Mouse (Mus musculus) CD4-positive, CD25-positive, alpha-beta regulatory T cell, adult 4 months (primary cell): ENCODE results near the gene Actn4. TPM values are rescaled to one million over a fixed set of nuclear protein-coding genes. Genes with fewer than 3 reads are reported as not detected.
"Not testable (repeated sequence)": the region's sequence is repeated elsewhere in the genome, so short reads cannot be mapped to it uniquely, and the experiment has no call there.

Source experiments
- ATAC-seq: one replicate; pipeline ENCODE4 v1.8.0; 2017
- polyA plus RNA-seq, 2 experiments: library from polyadenylated mRNA; unstranded; fragments of 100-300 nt; shearing (Covaris generic); gene quantifications; one replicate each; pipeline ENCODE4 v1.2.1; 2017

Actn4 gene
- polyA plus RNA-seq, 2 experiments from 2014 or later = 82.6 to 106 TPM

DNA sequence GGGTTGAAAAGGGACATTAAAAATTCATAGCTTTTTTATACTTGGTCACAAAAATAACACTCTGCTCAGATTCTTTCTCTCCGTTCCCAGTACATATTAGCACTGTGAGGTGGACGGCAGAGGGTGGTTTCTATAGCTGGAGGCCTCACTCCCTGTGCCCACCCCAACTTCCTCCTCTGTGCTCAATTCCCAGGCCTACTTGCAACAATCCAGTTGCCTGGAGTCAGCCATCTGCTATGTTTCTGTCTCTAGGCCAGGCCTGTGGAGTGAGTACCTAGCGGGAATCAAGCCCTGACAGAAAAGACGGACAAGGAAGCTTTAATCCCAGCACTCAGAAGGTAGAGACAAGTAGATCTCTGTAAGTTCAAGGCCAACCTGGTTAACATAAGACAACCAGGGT, 39.5 kb downstream of the Actn4 start:
- no peak for ATAC-seq

- ATAC-seq = no peak
Observed at GRCm38 (mm10) chr7:28921722-28922465, 40.2 kb downstream of the Actn4 start.

GRCm38 (mm10) chr7:28921178-28921577, 41.0 kb downstream of the Actn4 start:
- ATAC-seq = no peak

GRCm38 (mm10) chr7:28919815-28920214, 42.3 kb downstream of the Actn4 start:
- no peak for ATAC-seq

DNA sequence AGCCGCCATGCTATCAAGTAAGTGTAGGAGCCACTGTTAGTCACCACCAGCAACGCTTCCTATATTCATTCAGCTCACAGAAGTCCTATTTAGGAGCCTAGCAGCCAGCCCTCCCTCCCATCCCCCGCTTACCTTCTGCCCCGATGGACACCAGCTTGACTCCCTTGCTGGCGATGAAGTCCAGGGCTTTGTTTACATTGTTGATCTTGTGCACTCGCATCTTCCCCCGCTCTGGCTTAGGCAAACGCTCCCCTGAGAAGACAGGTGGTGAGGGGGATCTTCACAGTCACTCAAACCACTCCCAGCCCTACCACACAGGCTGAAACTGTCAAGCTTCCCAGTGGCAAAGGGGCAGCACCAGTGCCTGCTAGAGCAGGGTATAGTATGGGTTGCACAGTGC, 43.6 kb downstream of the Actn4 start:
- no peak for ATAC-seq

GRCm38 (mm10) chr7:28917503-28918426, 44.4 kb downstream of the Actn4 start:
- no peak for ATAC-seq

- ATAC-seq = peak; percentile 71
Observed at GRCm38 (mm10) chr7:28916491-28916890, 45.6 kb downstream of the Actn4 start.

GRCm38 (mm10) chr7:28913171-28913570, 49.0 kb downstream of the Actn4 start:
- ATAC-seq = no peak

GRCm38 (mm10) chr7:28911632-28912031, 50.5 kb downstream of the Actn4 start:
- no peak for ATAC-seq

DNA sequence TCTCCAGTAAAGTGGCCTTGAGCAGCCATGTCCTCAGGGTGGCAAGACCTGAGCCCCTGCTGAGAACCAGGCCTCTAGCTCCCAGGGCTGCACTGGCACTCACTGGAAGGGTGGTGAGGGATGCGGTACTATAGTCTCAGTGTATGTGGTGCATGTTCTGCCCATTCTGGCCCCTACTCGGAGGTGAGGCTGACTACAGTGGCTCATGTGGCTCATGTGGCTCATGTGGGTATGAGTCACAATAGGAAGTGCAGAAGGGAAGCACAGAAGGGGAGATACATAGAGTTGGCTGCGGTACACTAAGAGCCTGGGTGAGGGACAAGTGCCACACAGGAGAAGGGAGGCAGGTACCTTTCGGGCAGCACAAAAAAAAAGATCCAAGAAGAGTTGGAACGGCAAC, 54.9 kb downstream of the Actn4 start:
- no peak for ATAC-seq

DNA sequence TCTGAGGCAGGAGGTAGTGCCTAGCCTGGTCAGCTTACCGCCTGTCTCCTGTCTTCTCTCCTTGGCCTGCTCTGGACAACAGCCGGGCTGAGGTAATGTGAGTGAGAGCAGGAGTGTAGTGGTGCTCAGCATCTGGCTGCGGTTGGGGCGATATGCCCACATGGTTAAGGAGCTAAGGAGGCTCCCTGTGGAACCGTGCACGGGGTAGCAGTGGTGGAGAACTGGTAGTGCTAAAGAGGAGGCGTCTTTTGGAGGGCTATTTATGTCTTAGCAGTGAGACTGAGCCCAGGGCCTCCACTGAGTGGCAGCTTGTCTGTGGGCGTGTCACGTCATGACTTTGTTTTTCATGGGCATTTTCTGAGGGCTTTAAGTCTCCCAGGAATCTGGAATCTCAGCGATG, 58.4 kb downstream of the Actn4 start:
- no peak for ATAC-seq

GRCm38 (mm10) chr7:28902809-28903208, 59.3 kb downstream of the Actn4 start:
- no peak for ATAC-seq

GRCm38 (mm10) chr7:28902180-28902579, 60.0 kb downstream of the Actn4 start:
- ATAC-seq = no peak

- no peak for ATAC-seq
Observed at GRCm38 (mm10) chr7:28901311-28902125, 60.6 kb downstream of the Actn4 start.

- ATAC-seq = no peak
Observed at GRCm38 (mm10) chr7:28899972-28900371, 62.2 kb downstream of the Actn4 start.

- ATAC-seq = no peak
Observed at GRCm38 (mm10) chr7:28897661-28898060, 64.5 kb downstream of the Actn4 start.

DNA sequence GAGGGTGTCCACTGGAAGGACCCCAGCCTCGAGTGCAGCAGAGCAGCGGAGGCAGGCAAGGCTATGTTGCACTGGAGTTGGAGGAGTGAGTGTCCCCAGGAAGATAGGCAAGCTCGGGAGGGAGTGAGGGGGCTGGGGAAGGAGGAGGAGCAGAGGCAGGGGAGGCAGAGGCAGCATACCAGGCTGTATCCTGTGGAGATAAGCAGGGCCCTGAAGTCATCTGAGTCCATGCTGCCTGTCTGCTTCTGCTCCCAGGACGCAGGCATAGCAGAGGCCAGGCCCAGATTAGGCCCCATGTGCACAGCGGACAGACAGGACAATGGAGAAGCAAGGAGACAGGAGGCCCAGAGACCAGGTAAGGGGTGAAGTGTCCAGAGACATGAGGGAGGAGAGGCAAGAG, 67.2 kb downstream of the Actn4 start:
- ATAC-seq = no peak

DNA sequence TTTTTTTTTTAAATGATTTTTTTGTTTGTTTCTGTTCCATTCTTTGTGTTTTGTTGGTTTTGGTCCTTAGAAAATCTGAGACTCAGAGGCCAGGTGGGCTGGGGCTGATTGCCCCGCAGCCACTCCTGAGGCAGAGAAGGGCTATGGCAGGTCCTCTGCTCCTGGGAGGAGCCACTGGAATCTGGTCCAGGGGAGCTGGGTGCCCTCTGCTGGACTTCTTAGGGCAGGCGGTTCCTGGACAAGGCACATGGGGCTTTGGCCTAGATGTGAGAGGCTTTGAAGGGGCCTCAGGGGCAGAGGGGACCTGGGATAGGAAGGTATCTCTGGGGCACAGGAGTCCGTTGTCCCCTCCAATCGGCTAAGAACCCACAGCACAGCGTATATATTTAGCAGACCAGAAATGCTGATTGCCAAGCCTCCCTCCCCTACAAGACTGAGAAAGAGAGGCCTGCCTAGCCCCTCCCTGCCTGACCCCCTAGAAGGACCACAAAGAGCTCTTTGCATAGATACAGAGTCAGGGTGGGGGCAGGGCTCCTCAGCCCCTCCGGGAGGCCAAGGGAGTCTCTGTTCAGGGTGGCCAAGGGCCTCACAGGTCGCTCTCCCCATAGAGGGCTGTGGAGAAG, 68.4 kb downstream of the Actn4 start:
- no peak for ATAC-seq

DNA sequence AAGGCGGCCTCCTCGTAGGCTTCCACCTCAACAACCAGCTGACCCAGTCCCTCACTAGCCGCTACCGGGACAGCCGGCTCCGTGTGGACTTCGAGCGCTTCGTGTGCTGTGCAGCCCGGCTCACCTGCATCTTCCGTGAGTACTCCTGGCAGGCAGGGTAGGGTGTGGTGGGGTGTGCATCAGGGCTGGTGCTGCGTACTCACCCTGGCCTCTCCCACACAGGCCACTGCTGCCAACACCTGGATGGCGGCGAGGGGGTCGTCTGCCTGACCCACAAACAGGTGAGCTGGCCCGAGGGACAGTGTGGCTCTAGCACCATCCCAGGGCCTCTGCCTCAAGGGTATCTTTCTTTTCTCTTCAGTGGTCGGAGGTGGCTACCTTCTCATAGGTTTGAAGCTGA, 69.5 kb downstream of the Actn4 start:
- ATAC-seq = no peak

GRCm38 (mm10) chr7:28888701-28889161, 73.4 kb downstream of the Actn4 start:
- ATAC-seq = no peak

DNA sequence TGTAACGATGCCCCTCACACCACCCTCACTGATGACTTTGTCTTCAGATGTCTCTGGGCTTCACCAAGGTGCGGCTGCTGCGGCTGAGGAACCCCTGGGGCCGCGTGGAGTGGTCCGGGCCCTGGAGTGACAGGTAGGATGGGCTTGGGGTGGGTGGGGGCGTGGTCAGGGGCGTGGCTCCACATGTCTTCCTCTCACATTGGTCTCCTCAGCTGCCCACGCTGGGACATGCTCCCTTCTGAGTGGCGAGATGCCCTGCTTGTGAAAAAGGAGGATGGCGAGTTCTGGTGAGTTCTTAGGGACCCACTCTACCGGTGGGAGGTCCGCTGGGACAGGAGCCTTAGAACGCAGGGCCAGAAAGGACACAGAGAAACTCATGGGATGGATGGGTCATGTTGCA, 75.7 kb downstream of the Actn4 start:
- no peak for ATAC-seq

DNA sequence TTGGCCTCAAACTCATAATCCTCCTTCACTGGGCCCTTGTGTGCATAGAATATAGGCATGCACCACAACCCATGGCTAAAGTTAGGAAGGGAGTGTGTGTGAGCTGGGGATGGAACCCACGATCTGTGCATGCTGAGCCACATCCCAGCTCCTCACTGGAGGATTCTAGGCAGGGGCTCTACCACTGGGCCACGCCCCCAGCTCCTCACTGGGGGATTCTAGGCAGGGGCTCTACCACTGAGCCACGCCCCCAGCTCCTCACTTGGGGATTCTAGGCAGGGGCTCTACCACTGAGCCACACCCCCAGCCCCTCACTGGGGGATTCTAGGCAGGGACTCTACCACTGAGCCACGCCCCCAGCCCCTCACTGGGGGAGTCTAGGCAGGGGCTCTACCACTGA, 78.4 kb downstream of the Actn4 start:
- ATAC-seq = not testable (repeated sequence)
